Mouse (Mus musculus): Measurements from ENCODE around the gene Hist1h3f. TPM values are rescaled to one million over a fixed set of nuclear protein-coding genes. Genes with fewer than 3 reads are reported as not detected.
"Not testable (repeated sequence)": the region's sequence is repeated elsewhere in the genome, so short reads cannot be mapped to it uniquely, and the experiment has no call there.

The Hist1h3f gene
- polyA plus RNA-seq, 1 experiment from 2014 or later, result 1.4 TPM

- no peaks in the 10 kb centered on the region for H3K36me3 ChIP-seq (replicated peaks)
- no peaks in the 10 kb centered on the region for H3K27me3 ChIP-seq
- H3K27ac ChIP-seq (replicated peaks), result peak within 1 kb of the TSS; percentile 98
- H3K4me1 ChIP-seq (replicated peaks), result peaks cover 34% of the 10 kb centered on the region
- under 1% methylated on average over 64 of the region's 70 CpGs for WGBS (ENCODE audit: insufficient replicate concordance)
- no peaks in the 10 kb centered on the region for H3K9me3 ChIP-seq (replicated peaks)
- peak within 1 kb of the TSS; percentile 75 for H3K9ac ChIP-seq
- peak within 1 kb of the TSS; percentile 78 for H3K4me2 ChIP-seq
- H3K4me3 ChIP-seq (replicated peaks), result peak within 1 kb of the TSS; percentile 66
- ATAC-seq (ENCODE audit: insufficient read depth), result peak; percentile 59
These were observed 12.7 kb upstream of the Hist1h3f start, which contains the start of gene Hist1h4h for GRCm38 (mm10) chr13:23530901-23531875. Gene Hist1h4h, plus strand, starts transcription at chr13:23531050.

GRCm38 (mm10) chr13:23532262-23533075 is 11.4 kb upstream of the Hist1h3f start:
- H3K4me2 ChIP-seq, result peak overlapping the region; percentile 78
- H3K9me3 ChIP-seq (replicated peaks), result no peaks in the 10 kb centered on the region
- no peaks in the 10 kb centered on the region for H3K27me3 ChIP-seq
- 14% methylated on average over 9 of the region's 9 CpGs for WGBS (ENCODE audit: insufficient replicate concordance)
- peak overlapping the region; percentile 75 for H3K9ac ChIP-seq
- peak overlapping the region; percentile 66 for H3K4me3 ChIP-seq (replicated peaks)
- H3K27ac ChIP-seq (replicated peaks), result peak overlapping the region; percentile 98
- peaks cover 38% of the 10 kb centered on the region for H3K4me1 ChIP-seq (replicated peaks)
- no peaks in the 10 kb centered on the region for H3K36me3 ChIP-seq (replicated peaks)
- ATAC-seq (ENCODE audit: insufficient read depth), result no peak

DNA sequence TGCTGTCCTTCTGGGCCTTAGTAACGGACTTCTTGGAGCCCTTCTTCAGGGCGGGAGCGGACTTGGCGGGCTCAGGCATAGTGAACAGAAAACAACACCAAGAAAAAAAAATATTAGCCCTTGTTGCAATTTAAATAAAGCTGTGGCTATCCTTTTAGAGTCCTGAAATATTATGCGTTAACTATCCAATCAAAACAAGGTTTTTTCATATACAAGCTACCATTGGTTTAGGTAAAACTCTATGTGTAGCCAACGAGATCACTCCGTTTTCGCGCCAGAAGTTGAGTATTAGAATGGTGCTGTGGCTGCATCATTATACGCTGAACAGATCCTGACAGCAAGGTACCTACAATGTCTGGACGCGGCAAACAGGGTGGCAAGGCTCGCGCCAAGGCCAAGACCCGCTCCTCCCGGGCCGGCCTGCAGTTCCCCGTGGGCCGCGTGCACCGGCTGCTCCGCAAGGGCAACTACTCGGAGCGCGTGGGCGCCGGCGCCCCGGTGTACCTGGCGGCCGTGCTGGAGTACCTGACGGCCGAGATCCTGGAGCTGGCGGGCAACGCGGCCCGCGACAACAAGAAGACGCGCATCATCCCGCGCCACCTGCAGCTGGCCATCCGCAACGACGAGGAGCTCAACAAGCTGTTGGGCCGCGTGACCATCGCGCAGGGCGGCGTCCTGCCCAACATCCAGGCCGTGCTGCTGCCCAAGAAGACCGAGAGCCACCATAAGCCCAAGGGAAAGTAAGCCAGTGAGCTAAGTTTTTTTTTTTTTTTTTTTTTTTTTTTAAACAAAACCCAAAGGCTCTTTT is 10.1 kb upstream of the Hist1h3f start, which contains the start of gene Hist1h2af:
Gene Hist1h2af (plus strand): TSS at position 347 of the 808 bp plus-strand sequence.
- WGBS (ENCODE audit: insufficient replicate concordance), result under 1% methylated on average over 31 of the region's 53 CpGs
- H3K36me3 ChIP-seq (replicated peaks), result not testable (repeated sequence)

DNA sequence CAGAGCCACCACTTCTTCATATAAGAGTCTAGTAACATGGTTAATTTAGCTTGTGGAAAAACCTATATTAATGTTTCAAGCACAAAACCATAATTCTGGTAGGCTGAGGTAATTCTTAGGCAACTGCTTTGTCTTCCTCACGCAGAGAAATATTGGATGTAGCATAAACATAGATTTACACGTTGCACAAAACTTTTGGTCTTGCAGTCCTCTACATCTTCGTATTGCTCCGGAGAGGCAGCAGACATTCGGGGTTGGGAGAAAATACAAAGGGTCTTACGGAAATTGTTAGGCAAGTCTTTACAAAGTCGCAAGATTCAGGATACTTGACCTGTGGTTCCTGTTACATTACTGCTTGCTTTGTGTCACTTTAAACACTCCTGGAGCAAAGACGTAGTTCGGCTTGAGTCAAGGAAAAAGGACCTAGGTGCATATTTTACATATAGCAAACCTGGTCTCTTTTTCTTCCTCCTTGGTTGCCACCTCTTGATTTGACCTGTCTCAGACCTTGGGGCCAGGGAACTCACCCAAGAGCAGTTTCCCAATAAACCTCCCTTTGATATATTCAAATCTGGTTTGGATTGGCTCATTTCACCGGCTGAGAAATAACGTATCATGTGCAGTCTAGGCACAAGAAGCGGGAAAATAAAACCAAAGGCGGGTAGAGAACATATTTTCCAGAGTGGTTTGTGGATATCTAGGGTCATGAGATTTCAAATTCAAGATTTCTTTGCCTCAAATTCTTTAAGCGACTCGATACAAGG is 9.3 kb upstream of the Hist1h3f start:
- Histone ChIP-seq H3K4me3 (replicated peaks) (peak overlapping the region; percentile 66), H3K36me3 (replicated peaks) (no peaks in the 10 kb centered on the region), H3K27ac (replicated peaks) (peak overlapping the region; percentile 98), H3K4me1 (replicated peaks) (peaks cover 47% of the 10 kb centered on the region), H3K9ac (peak overlapping the region; percentile 75), H3K4me2 (peak overlapping the region; percentile 78), H3K9me3 (replicated peaks) (no peaks in the 10 kb centered on the region), H3K27me3 (no peaks in the 10 kb centered on the region)
- peak; percentile 21 for ATAC-seq (ENCODE audit: insufficient read depth)
- WGBS (ENCODE audit: insufficient replicate concordance), result under 1% methylated on average over 15 of the region's 15 CpGs

More for the DNA sequence above, 10.1 kb upstream of the Hist1h3f start, which contains the start of gene Hist1h2af:
- not testable (repeated sequence) for H3K9me3 ChIP-seq (replicated peaks); H3K27me3 ChIP-seq
- Histone ChIP-seq H3K4me1 (replicated peaks) (peaks cover 47% of the 10 kb centered on the region), H3K9ac (peak within 1 kb of the TSS; percentile 75), H3K4me2 (peak within 1 kb of the TSS; percentile 78), H3K4me3 (replicated peaks) (peak within 1 kb of the TSS; percentile 66), H3K27ac (replicated peaks) (peak within 1 kb of the TSS; percentile 98)
- peak; percentile 38 for ATAC-seq (ENCODE audit: insufficient read depth)

GRCm38 (mm10) chr13:23535137-23536075 is 8.4 kb upstream of the Hist1h3f start, which contains the start of gene Hist1h3g:
Gene Hist1h3g, plus strand, starts transcription at chr13:23535422.
- Histone ChIP-seq H3K27ac (replicated peaks) (peak within 1 kb of the TSS; percentile 98), H3K4me3 (replicated peaks) (peak within 1 kb of the TSS; percentile 66), H3K4me2 (peak within 1 kb of the TSS; percentile 78), H3K9ac (peak within 1 kb of the TSS; percentile 75), H3K4me1 (replicated peaks) (peaks cover 50% of the 10 kb centered on the region)
- not testable (repeated sequence) for H3K36me3 ChIP-seq (replicated peaks); H3K27me3 ChIP-seq; H3K9me3 ChIP-seq (replicated peaks)
- peak; percentile 84 for ATAC-seq (ENCODE audit: insufficient read depth)
- under 1% methylated on average over 54 of the region's 62 CpGs for WGBS (ENCODE audit: insufficient replicate concordance)

- peak overlapping the region; percentile 73 for H3K9ac ChIP-seq
- WGBS (ENCODE audit: insufficient replicate concordance), result 12% methylated on average over 7 of the region's 7 CpGs
These were observed 7.6 kb upstream of the Hist1h3f start for GRCm38 (mm10) chr13:23536076-23536822.

GRCm38 (mm10) chr13:23537006-23537710 is 6.7 kb upstream of the Hist1h3f start:
- WGBS (ENCODE audit: insufficient replicate concordance), result 57% methylated on average over 3 of the region's 3 CpGs
- peaks cover 58% of the 10 kb centered on the region for H3K4me1 ChIP-seq (replicated peaks)
- H3K27me3 ChIP-seq, result no peaks in the 10 kb centered on the region
- H3K36me3 ChIP-seq (replicated peaks), result no peaks in the 10 kb centered on the region
- H3K9ac ChIP-seq, result peak overlapping the region; percentile 73
- no peak for ATAC-seq (ENCODE audit: insufficient read depth)
- H3K27ac ChIP-seq (replicated peaks), result peak overlapping the region; percentile 98
- H3K4me2 ChIP-seq, result peak overlapping the region; percentile 78
- H3K4me3 ChIP-seq (replicated peaks), result peak overlapping the region; percentile 66
- no peaks in the 10 kb centered on the region for H3K9me3 ChIP-seq (replicated peaks)

More at GRCm38 (mm10) chr13:23536076-23536822, 7.6 kb upstream of the Hist1h3f start:
- H3K9me3 ChIP-seq (replicated peaks), result no peaks in the 10 kb centered on the region
- peak overlapping the region; percentile 98 for H3K27ac ChIP-seq (replicated peaks)
- H3K27me3 ChIP-seq, result no peaks in the 10 kb centered on the region
- peaks cover 55% of the 10 kb centered on the region for H3K4me1 ChIP-seq (replicated peaks)
- peak overlapping the region; percentile 66 for H3K4me3 ChIP-seq (replicated peaks)
- peak overlapping the region; percentile 78 for H3K4me2 ChIP-seq
- H3K36me3 ChIP-seq (replicated peaks), result no peaks in the 10 kb centered on the region
- no peak for ATAC-seq (ENCODE audit: insufficient read depth)

GRCm38 (mm10) chr13:23538249-23538648 is 5.6 kb upstream of the Hist1h3f start:
- H3K4me3 ChIP-seq (replicated peaks), result 0 out of 2 replicates have a peak overlapping the region, but pooled peaks have one; percentile 66
- H3K27ac ChIP-seq (replicated peaks), result peak overlapping the region; percentile 98
- H3K4me2 ChIP-seq, result peak overlapping the region; percentile 78
- H3K36me3 ChIP-seq (replicated peaks), result no peaks in the 10 kb centered on the region
- H3K27me3 ChIP-seq, result no peaks in the 10 kb centered on the region
- H3K9me3 ChIP-seq (replicated peaks), result no peaks in the 10 kb centered on the region
- ATAC-seq (ENCODE audit: insufficient read depth), result no peak
- H3K4me1 ChIP-seq (replicated peaks), result peaks cover 47% of the 10 kb centered on the region
- WGBS (ENCODE audit: insufficient replicate concordance), result 72% methylated on average over 5 of the region's 5 CpGs
- H3K9ac ChIP-seq, result peak overlapping the region; percentile 73; the same call in 1 of the 2 replicates

Data from liver, embryonic 15.5 days (tissue).